Comparison of ENCODE assay signal across 9 mouse cellular contexts in genomic region chr2:33220246-33220645, GRCm38 (mm10). TPM values are rescaled to one million over a fixed set of nuclear protein-coding genes. Genes with fewer than 3 reads are reported as not detected.
DNase-seq lines count a peak whose midpoint lies in the region; ATAC-seq and TF ChIP-seq lines count a peak whose summit lies in the region.
"Had no signal": no experiment of that assay in that cellular context is flagged by ENCODE, and none has a peak within 500 bp of the region (broad histone marks: within the 10 kb centered on the region; RNA-seq: fewer than 3 reads in every experiment).

No protein-coding gene starts in this region.

- H3K27me3 ChIP-seq in heart, embryonic 15.5 days = no peaks in the 10 kb centered on the region
- H3K27me3 ChIP-seq in heart, embryonic 10.5 days (ENCODE audit: insufficient read depth, poor library complexity, severe bottlenecking) = no peaks in the 10 kb centered on the region
- H3K27me3 ChIP-seq in midbrain, postnatal 0 days (ENCODE audit: insufficient read depth, low read length) = no peaks in the 10 kb centered on the region
- H3K27me3 ChIP-seq in midbrain, embryonic 14.5 days (ENCODE audit: control insufficient read depth, insufficient read depth, low read length) = no peaks in the 10 kb centered on the region

- peaks cover 67% of the 10 kb centered on the region for H3K4me1 ChIP-seq in heart, embryonic 15.5 days (replicated peaks)
- H3K4me1 ChIP-seq in heart, embryonic 10.5 days = peaks cover 79% of the 10 kb centered on the region
- H3K4me1 ChIP-seq in midbrain, postnatal 0 days (ENCODE audit: insufficient read depth, low read length) = peaks cover 12% of the 10 kb centered on the region; the same call in 1 of the 2 replicates
- peaks cover 24% of the 10 kb centered on the region for H3K4me1 ChIP-seq in midbrain, embryonic 14.5 days (ENCODE audit: control insufficient read depth, insufficient read depth, low read length)

- H3K27ac ChIP-seq in heart, embryonic 15.5 days = peak overlapping the region; percentile 40
- no peak overlapping the region for H3K27ac ChIP-seq in heart, embryonic 10.5 days
- H3K27ac ChIP-seq in midbrain, postnatal 0 days (ENCODE audit: low read depth, low read length) = no peak overlapping the region
- H3K27ac ChIP-seq in midbrain, embryonic 14.5 days (replicated peaks; ENCODE audit: low read depth, low read length) = no peak overlapping the region

- ATAC-seq in heart, embryonic 15.5 days (replicated peaks; ENCODE audit: insufficient number of reproducible peaks, insufficient read depth, low FRiP score, low read depth) = no peak
- ATAC-seq in midbrain, postnatal 0 days (ENCODE audit: low FRiP score) = no peak
- ATAC-seq in midbrain, embryonic 14.5 days (ENCODE audit: low FRiP score, low TSS enrichment) = no peak
- ATAC-seq in inflammation-experienced regulatory T-cells, adult 6 months = no peak

- no peaks in the 10 kb centered on the region for H3K9me3 ChIP-seq in heart, embryonic 15.5 days (replicated peaks)
- no peaks in the 10 kb centered on the region for H3K9me3 ChIP-seq in heart, embryonic 10.5 days
- no peaks in the 10 kb centered on the region for H3K9me3 ChIP-seq in midbrain, postnatal 0 days (ENCODE audit: low read length)
- H3K9me3 ChIP-seq in midbrain, embryonic 14.5 days (ENCODE audit: control insufficient read depth, low read length) = no peaks in the 10 kb centered on the region

- H3K4me2 ChIP-seq in heart, embryonic 15.5 days = peak overlapping the region; percentile 31; the same call in 1 of the 2 replicates
- no peak overlapping the region for H3K4me2 ChIP-seq in midbrain, postnatal 0 days (ENCODE audit: low read depth, low read length, poor library complexity, severe bottlenecking)
- H3K4me2 ChIP-seq in midbrain, embryonic 14.5 days (ENCODE audit: low read length) = no peak overlapping the region

- DNase-seq in heart, embryonic 10.5 days (ENCODE audit: low spot score) = no peak
- peak; percentile 35 for DNase-seq in midbrain, postnatal 0 days (ENCODE audit: low spot score)
- no peak for DNase-seq in midbrain, embryonic 14.5 days
- DNase-seq in gastrocnemius, postnatal 25 days = peak; percentile 70
- DNase-seq in spleen, adult 12 weeks (ENCODE audit: low spot score) = no peak
- no peak for DNase-seq in cerebellum, postnatal 14 days
- DNase-seq: lung, postnatal 36 days had no signal

- H3K4me3 ChIP-seq in heart, embryonic 15.5 days = no peak overlapping the region
- H3K4me3 ChIP-seq in heart, embryonic 10.5 days = no peak overlapping the region
- no peak overlapping the region for H3K4me3 ChIP-seq in midbrain, postnatal 0 days (ENCODE audit: low read depth, low read length)
- no peak overlapping the region for H3K4me3 ChIP-seq in midbrain, embryonic 14.5 days (replicated peaks; ENCODE audit: low read depth, low read length)

- TF ChIP-seq CTCF in midbrain, postnatal 0 days (IDR thresholded peaks at IDR 0.05) = no peak

- 70% methylated on average over 6 of the region's 6 CpGs for WGBS in heart, embryonic 15.5 days
- WGBS in heart, embryonic 10.5 days = 88% methylated on average over 6 of the region's 6 CpGs
- WGBS in midbrain, postnatal 0 days = 76% methylated on average over 6 of the region's 6 CpGs
- WGBS in midbrain, embryonic 14.5 days = 85% methylated on average over 6 of the region's 6 CpGs

- H3K36me3 ChIP-seq in heart, embryonic 15.5 days = no peaks in the 10 kb centered on the region
- peaks cover 43% of the 10 kb centered on the region for H3K36me3 ChIP-seq in heart, embryonic 10.5 days
- H3K36me3 ChIP-seq in midbrain, postnatal 0 days (ENCODE audit: insufficient read depth, low read length) = 0 out of 2 replicates have a peak, but pooled peaks cover 5% of the 10 kb centered on the region
- H3K36me3 ChIP-seq in midbrain, embryonic 14.5 days (ENCODE audit: control insufficient read depth, insufficient read depth, low read length) = no peaks in the 10 kb centered on the region

- no peak overlapping the region for H3K9ac ChIP-seq in heart, embryonic 15.5 days
- H3K9ac ChIP-seq in midbrain, postnatal 0 days (replicated peaks; ENCODE audit: low read length, poor library complexity, severe bottlenecking) = no peak overlapping the region
- H3K9ac ChIP-seq in midbrain, embryonic 14.5 days (replicated peaks; ENCODE audit: low read length) = no peak overlapping the region

RNA-seq across cellular contexts. Expression of gene Angptl2, which starts 4.4 kb away (rescaled TPM):
- 59.1 and 77.0 TPM in 2 replicates for polyA plus RNA-seq in heart, embryonic 15.5 days (2015; fragmentation: Nextera tagmentation; extraction: Ambion mirVana)
- 40.4 and 49.8 TPM in 2 replicates for polyA plus RNA-seq in heart, embryonic 10.5 days (2016; fragmentation: Nextera tagmentation; extraction: Ambion mirVana)
- 16.7 and 16.8 TPM in 2 replicates for total RNA-seq in midbrain, postnatal 0 days (2014; rRNA removed)
- polyA plus RNA-seq in midbrain, postnatal 0 days (2015; fragmentation: Nextera tagmentation; extraction: Ambion mirVana) = 9.8 TPM in 2 replicates
- polyA plus RNA-seq in midbrain, embryonic 14.5 days (2014; fragmentation: Nextera tagmentation; extraction: Ambion mirVana) = 2.1 and 10.1 TPM in 2 replicates
- 10 to 100 TPM; 64.2 to 68.7 TPM for total RNA-seq in gastrocnemius, postnatal 25 days (2021)
- polyA plus RNA-seq in inflammation-experienced regulatory T-cells, adult 6 months (2017; shearing (Covaris generic)) = 10 to 100 TPM; 17.1 to 19.5 (median 19.3) TPM

Comparison
In these comparisons a context has a peak if more than half of its experiments do, and no peak if none do; other contexts are left out.
1. DNase-seq: peak in midbrain, postnatal 0 days (single experiment) and gastrocnemius, postnatal 25 days (single experiment); none in heart, embryonic 10.5 days (single experiment), midbrain, embryonic 14.5 days (single experiment), spleen, adult 12 weeks (single experiment) and cerebellum, postnatal 14 days (0 of 2).